Mouse (Mus musculus): ENCODE data around the gene Ppp1r37. TPM values are rescaled to one million over a fixed set of nuclear protein-coding genes. Genes with fewer than 3 reads are reported as not detected.

The Ppp1r37 gene
- polyA plus RNA-seq, 1 experiment from 2014 or later = 65.5 TPM

- H3K27me3 ChIP-seq = peaks cover 9% of the 10 kb centered on the region
- no peak for ATAC-seq
- ChIA-PET CTCF (no interaction called here), POLR2A (no interaction called here)
- no peak for DNase-seq (ENCODE audit: low read depth, low spot score)
- in situ Hi-C loops (cut with MboI; ENCODE audit: low pct_unique_long_range_greater_than_20kb) = no loop called here
- TF ChIP-seq CTCF (IDR thresholded peaks at IDR 0.05) = no peak
Measured at GRCm38 (mm10) chr7:19489525-19489924, 73.4 kb downstream of the Ppp1r37 start.

DNA sequence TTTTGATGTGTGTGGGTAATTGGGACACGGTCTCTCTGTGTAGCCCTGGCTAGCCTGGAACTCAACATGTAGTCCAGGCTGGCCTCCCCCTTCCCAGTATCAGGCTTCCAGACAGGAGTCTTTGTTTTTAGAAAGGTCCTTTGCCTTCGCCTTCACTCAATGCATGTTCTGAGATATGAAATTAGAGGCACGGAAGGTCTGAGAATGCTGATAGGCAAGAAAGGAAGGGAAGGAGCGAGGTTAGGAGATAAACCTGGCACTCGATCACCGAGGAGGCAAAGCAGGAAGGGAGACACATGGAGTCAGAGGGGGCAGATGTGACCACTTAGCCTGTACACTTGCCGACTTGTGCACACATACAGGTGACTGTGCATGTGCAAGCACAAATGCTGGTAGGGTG is 76.3 kb downstream of the Ppp1r37 start:
- no peak for DNase-seq (ENCODE audit: low read depth, low spot score)
- peaks cover 9% of the 10 kb centered on the region for H3K27me3 ChIP-seq
- CTCF ChIA-PET = no interaction called here
- TF ChIP-seq CTCF (IDR thresholded peaks at IDR 0.05) = no peak
- in situ Hi-C loops (cut with MboI; ENCODE audit: low pct_unique_long_range_greater_than_20kb) = no loop called here
- no peak for ATAC-seq
- POLR2A ChIA-PET = no interaction called here

DNA sequence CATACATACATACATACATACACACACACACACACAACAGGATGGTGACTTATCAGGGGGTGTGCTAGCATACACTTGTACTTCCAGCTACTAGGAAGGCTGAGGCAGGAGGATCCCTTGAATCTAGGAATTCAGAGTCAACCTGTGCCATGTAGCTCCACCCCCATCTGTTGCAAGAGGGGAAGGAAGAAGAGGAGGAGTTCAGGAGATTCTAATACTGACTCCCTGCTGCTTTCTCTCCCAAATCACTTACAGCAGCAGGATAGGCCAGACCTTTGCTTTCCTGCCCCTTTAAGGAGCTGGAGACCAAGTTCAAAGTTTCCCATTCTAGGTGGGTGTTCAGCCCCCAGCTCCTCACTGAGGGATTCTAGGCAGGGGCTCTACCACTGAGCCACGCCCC is 77.4 kb downstream of the Ppp1r37 start:
- ChIA-PET CTCF (no interaction called here), POLR2A (no interaction called here)
- in situ Hi-C loops (cut with MboI; ENCODE audit: low pct_unique_long_range_greater_than_20kb) = no loop called here
- no peak for DNase-seq (ENCODE audit: low read depth, low spot score)
- no peak for TF ChIP-seq CTCF (IDR thresholded peaks at IDR 0.05)
- H3K27me3 ChIP-seq = peaks cover 9% of the 10 kb centered on the region
- ATAC-seq = no peak

- ChIA-PET POLR2A (no interaction called here), CTCF (no interaction called here)
- ATAC-seq = no peak
- TF ChIP-seq CTCF (IDR thresholded peaks at IDR 0.05) = no peak
- in situ Hi-C loops (cut with MboI; ENCODE audit: low pct_unique_long_range_greater_than_20kb) = no loop called here
- DNase-seq (ENCODE audit: low read depth, low spot score) = no peak
- peaks cover 10% of the 10 kb centered on the region for H3K27me3 ChIP-seq
Measured at GRCm38 (mm10) chr7:19483281-19483680, 79.6 kb downstream of the Ppp1r37 start.

Other genes starting within 250 kb of the Ppp1r37 start
- 40.9 TPM for gene Ercc1, start 218.3 kb downstream of the Ppp1r37 start, polyA plus RNA-seq (2021)
- 16.6 TPM for gene Cd3eap, start 203.6 kb downstream of the Ppp1r37 start, polyA plus RNA-seq (2021)
- 11.9 TPM for gene Ppp1r13l, start 203.3 kb downstream of the Ppp1r37 start, polyA plus RNA-seq (2021)
- gene Ercc2, start 181.1 kb downstream of the Ppp1r37 start, polyA plus RNA-seq (2021) = 26.2 TPM
- gene Klc3, start 159.0 kb downstream of the Ppp1r37 start, polyA plus RNA-seq (2021) = 44.0 TPM
- gene Ckm, start 158.3 kb downstream of the Ppp1r37 start, polyA plus RNA-seq (2021) = not detected
- 34.8 TPM for gene Mark4, start 104.3 kb downstream of the Ppp1r37 start, polyA plus RNA-seq (2021)
- gene Exoc3l2, start 99.7 kb downstream of the Ppp1r37 start, polyA plus RNA-seq (2021) = not detected
- 9.8 TPM for gene Bloc1s3, start 54.7 kb downstream of the Ppp1r37 start, polyA plus RNA-seq (2021)
- 36.5 TPM for gene Trappc6a, start 54.7 kb downstream of the Ppp1r37 start, polyA plus RNA-seq (2021)
- 0.15 TPM for gene Nkpd1, start 45.2 kb downstream of the Ppp1r37 start, polyA plus RNA-seq (2021)
- 0.23 TPM for gene Zfp296, start 14.2 kb upstream of the Ppp1r37 start, polyA plus RNA-seq (2021)
- 89.6 TPM for gene Gemin7, start 14.5 kb upstream of the Ppp1r37 start, polyA plus RNA-seq (2021)
- 50.7 TPM for gene Clasrp, start 41.4 kb upstream of the Ppp1r37 start, polyA plus RNA-seq (2021)
- gene Relb, start 66.4 kb upstream of the Ppp1r37 start, polyA plus RNA-seq (2021) = 24.5 TPM
- gene Clptm1, start 102.0 kb upstream of the Ppp1r37 start, polyA plus RNA-seq (2021) = 154 TPM
- gene Apoc2, start 114.9 kb upstream of the Ppp1r37 start, polyA plus RNA-seq (2021) = not detected
- not detected for gene Gm44805, start 118.3 kb upstream of the Ppp1r37 start, polyA plus RNA-seq (2021)
- gene Apoc4, start 118.4 kb upstream of the Ppp1r37 start, polyA plus RNA-seq (2021) = 0.09 TPM
- gene Apoc1, start 129.6 kb upstream of the Ppp1r37 start, polyA plus RNA-seq (2021) = 1.6 TPM
- 6.0 TPM for gene Apoe, start 136.1 kb upstream of the Ppp1r37 start, polyA plus RNA-seq (2021)
- gene Tomm40, start 152.4 kb upstream of the Ppp1r37 start, polyA plus RNA-seq (2021) = 142 TPM
- 168 TPM for gene Nectin2, start 187.4 kb upstream of the Ppp1r37 start, polyA plus RNA-seq (2021)
- 70.3 TPM for gene Bcam, start 207.9 kb upstream of the Ppp1r37 start, polyA plus RNA-seq (2021)
- 0.15 TPM for gene Cblc, start 233.7 kb upstream of the Ppp1r37 start, polyA plus RNA-seq (2021)

Data from Patski (cell line).